Mouse (Mus musculus) B cell, adult 62 days (primary cell): ENCODE measurements around the gene Vmn2r44. TPM values are rescaled to one million over a fixed set of nuclear protein-coding genes. Genes with fewer than 3 reads are reported as not detected.

Experiments
- total RNA-seq: library from RNA; stranded (reverse); gene quantifications from 4 replicates; pipeline ENCODE4 v1.2.4, GENCODE M21; 2023

The Vmn2r44 gene
- total RNA-seq, result not detected in 4 replicates

GRCm38 (mm10) chr7:8383233-8383632, at the start of gene Vmn2r44:
Gene Vmn2r44, minus strand, starts transcription at chr7:8383333.

Other genes starting within 250 kb of the Vmn2r44 start
- not detected in 4 replicates for gene Vmn2r41, start 221.7 kb downstream of the Vmn2r44 start, total RNA-seq
- not detected in 4 replicates for gene Vmn2r42, start 183.0 kb downstream of the Vmn2r44 start, total RNA-seq
- gene Vmn2r43, start 122.7 kb downstream of the Vmn2r44 start, total RNA-seq, result not detected in 4 replicates
- not detected in 4 replicates for gene Vmn2r45, start 105.7 kb upstream of the Vmn2r44 start, total RNA-seq